Mouse (Mus musculus) layer of hippocampus, adult 18-20 months (tissue): ENCODE results near the gene Mamdc2. TPM values are rescaled to one million over a fixed set of nuclear protein-coding genes. Genes with fewer than 3 reads are reported as not detected.

Source experiments
- DNase-seq, 2 experiments: peaks; one replicate each; pipeline ENCODE4 v3.0.0; 2022; ENCODE audit warnings: low spot score in 2 of 2
- total RNA-seq, 2 experiments: library from RNA; stranded (reverse); gene quantifications; 2 replicates each; pipeline ENCODE4 v1.2.3; 2021

The Mamdc2 gene
- total RNA-seq, 2 experiments from 2014 or later = 0.68 to 0.79 TPM

- DNase-seq = no peak
Observed at GRCm38 (mm10) chr19:23435731-23436130, 12.5 kb downstream of the Mamdc2 start.

- DNase-seq = no peak
Observed at GRCm38 (mm10) chr19:23434433-23434832, 13.8 kb downstream of the Mamdc2 start.

- no peak for DNase-seq
Observed at GRCm38 (mm10) chr19:23417668-23418067, 30.6 kb downstream of the Mamdc2 start.

GRCm38 (mm10) chr19:23410800-23411199 is 37.4 kb downstream of the Mamdc2 start:
- no peak for DNase-seq

- DNase-seq = no peak
Observed at GRCm38 (mm10) chr19:23410328-23410727, 37.9 kb downstream of the Mamdc2 start.

- DNase-seq = peak in 1 of 2 experiments; percentile 46
Observed at GRCm38 (mm10) chr19:23401469-23402135, 46.6 kb downstream of the Mamdc2 start.

- DNase-seq = peak in 1 of 2 experiments; percentile 15
Observed at GRCm38 (mm10) chr19:23400485-23400884, 47.8 kb downstream of the Mamdc2 start.

- no peak for DNase-seq
Observed at GRCm38 (mm10) chr19:23395956-23396355, 52.3 kb downstream of the Mamdc2 start.

- no peak for DNase-seq
Observed at GRCm38 (mm10) chr19:23394597-23394996, 53.6 kb downstream of the Mamdc2 start.

- peak in 1 of 2 experiments; percentile 46 for DNase-seq
Observed at GRCm38 (mm10) chr19:23388862-23389272, 59.4 kb downstream of the Mamdc2 start.

GRCm38 (mm10) chr19:23388083-23388861 is 60.0 kb downstream of the Mamdc2 start:
- no peak for DNase-seq

GRCm38 (mm10) chr19:23382396-23382795 is 65.8 kb downstream of the Mamdc2 start:
- DNase-seq = no peak

GRCm38 (mm10) chr19:23380968-23381367 is 67.3 kb downstream of the Mamdc2 start:
- no peak for DNase-seq

GRCm38 (mm10) chr19:23379752-23380504 is 68.3 kb downstream of the Mamdc2 start:
- no peak for DNase-seq

- DNase-seq = no peak
Observed at GRCm38 (mm10) chr19:23376536-23377201, 71.6 kb downstream of the Mamdc2 start.

GRCm38 (mm10) chr19:23374941-23375656 is 73.1 kb downstream of the Mamdc2 start:
- DNase-seq = peak in 1 of 2 experiments; percentile 46

GRCm38 (mm10) chr19:23373728-23374127 is 74.5 kb downstream of the Mamdc2 start:
- no peak for DNase-seq

GRCm38 (mm10) chr19:23373287-23373686 is 75.0 kb downstream of the Mamdc2 start:
- peak; percentile 25 to 77 for DNase-seq

GRCm38 (mm10) chr19:23369275-23369674 is 79.0 kb downstream of the Mamdc2 start:
- DNase-seq = no peak

- no peak for DNase-seq
Observed at GRCm38 (mm10) chr19:23362006-23362405, 86.2 kb downstream of the Mamdc2 start.
